Comparison of ENCODE assay signal across 31 mouse cellular contexts in genomic region chr9:49385301-49385700, GRCm38 (mm10). TPM values are rescaled to one million over a fixed set of nuclear protein-coding genes. Genes with fewer than 3 reads are reported as not detected.
A peak's percentile ranks its signal among the peaks of the same experiment; 100 is the strongest.
DNase-seq lines count a peak whose midpoint lies in the region; ATAC-seq and TF ChIP-seq lines count a peak whose summit lies in the region.
"Had no signal": no experiment of that assay in that cellular context is flagged by ENCODE, and none has a peak within 500 bp of the region (broad histone marks: within the 10 kb centered on the region; RNA-seq: fewer than 3 reads in every experiment).

No protein-coding gene starts in this region.

- H3K4me2 ChIP-seq in heart, embryonic 16.5 days (ENCODE audit: low read depth, low read length): peak overlapping the region; percentile 40
- no peak overlapping the region for H3K4me2 ChIP-seq in forebrain, postnatal 0 days (ENCODE audit: low read depth)
- H3K4me2 ChIP-seq: hindbrain, embryonic 14.5 days; liver, embryonic 15.5 days; neural tube, embryonic 15.5 days; stomach, embryonic 15.5 days had no signal

- ATAC-seq in heart, embryonic 16.5 days (replicated peaks; ENCODE audit: extremely low read depth, insufficient read depth, low FRiP score): no peak
- no peak for ATAC-seq in forebrain, postnatal 0 days
- ATAC-seq: inflammation-experienced regulatory T-cells, adult 6 months; lung, postnatal 0 days; Patski had no signal

- 10% methylated on average over 7 of the region's 7 CpGs for WGBS in heart, embryonic 10.5 days
- 8% methylated on average over 7 of the region's 7 CpGs for WGBS in heart, embryonic 16.5 days
- WGBS in forebrain, postnatal 0 days: 57% methylated on average over 7 of the region's 7 CpGs

- no peak overlapping the region for H3K9ac ChIP-seq in heart, embryonic 16.5 days (ENCODE audit: low read length)
- no peak overlapping the region for H3K9ac ChIP-seq in forebrain, postnatal 0 days
- H3K9ac ChIP-seq: forebrain, embryonic 13.5 days; hindbrain, embryonic 14.5 days; liver, embryonic 15.5 days; neural tube, embryonic 15.5 days; stomach, embryonic 15.5 days had no signal

- H3K9me3 ChIP-seq in heart, embryonic 10.5 days: no peaks in the 10 kb centered on the region
- no peaks in the 10 kb centered on the region for H3K9me3 ChIP-seq in heart, embryonic 16.5 days (replicated peaks; ENCODE audit: control insufficient read depth, low read length)
- no peaks in the 10 kb centered on the region for H3K9me3 ChIP-seq in forebrain, postnatal 0 days (ENCODE audit: low read length)
- H3K9me3 ChIP-seq: forebrain, embryonic 13.5 days; G1E; limb, embryonic 10.5 days; liver, embryonic 15.5 days; neural tube, embryonic 15.5 days; stomach, embryonic 15.5 days had no signal

- intact Hi-C loops in heart, postnatal 25 days (cut with DNase I): no loop called here
- intact Hi-C loops in gastrocnemius, postnatal 14 days (cut with DNase I; ENCODE audit: low total_unique reads): no loop called here

- H3K27ac ChIP-seq in brown adipose tissue, adult 24 weeks (replicated peaks; ENCODE audit: low read depth, low read length): 0 out of 2 replicates have a peak overlapping the region, but pooled peaks have one; percentile 2
- peak overlapping the region; percentile 59 for H3K27ac ChIP-seq in heart, embryonic 10.5 days
- H3K27ac ChIP-seq in heart, embryonic 16.5 days (ENCODE audit: low read length): peak overlapping the region; percentile 40
- no peak overlapping the region for H3K27ac ChIP-seq in forebrain, postnatal 0 days (ENCODE audit: low read depth, low read length)
- H3K27ac ChIP-seq: forebrain, embryonic 13.5 days; hindbrain, embryonic 14.5 days; layer of hippocampus, adult 2 months; limb, embryonic 10.5 days; liver, embryonic 15.5 days; macrophage; neural tube, embryonic 15.5 days; stomach, embryonic 15.5 days had no signal

- H3K36me3 ChIP-seq in heart, embryonic 10.5 days: no peaks in the 10 kb centered on the region
- no peaks in the 10 kb centered on the region for H3K36me3 ChIP-seq in heart, embryonic 16.5 days (ENCODE audit: control insufficient read depth, insufficient read depth)
- no peaks in the 10 kb centered on the region for H3K36me3 ChIP-seq in forebrain, postnatal 0 days (ENCODE audit: insufficient read depth)
- H3K36me3 ChIP-seq: G1E; limb, embryonic 10.5 days; liver, embryonic 15.5 days; neural tube, embryonic 15.5 days; stomach, embryonic 15.5 days had no signal

- TF ChIP-seq CTCF in forebrain, postnatal 0 days (IDR thresholded peaks at IDR 0.05; ENCODE audit: low read depth): no peak

- 0 out of 2 replicates have a peak, but pooled peaks cover 7% of the 10 kb centered on the region for H3K27me3 ChIP-seq in heart, embryonic 10.5 days (ENCODE audit: insufficient read depth, poor library complexity, severe bottlenecking)
- H3K27me3 ChIP-seq in heart, embryonic 16.5 days (ENCODE audit: control insufficient read depth, insufficient read depth, low read length): no peaks in the 10 kb centered on the region
- no peaks in the 10 kb centered on the region for H3K27me3 ChIP-seq in forebrain, postnatal 0 days (ENCODE audit: insufficient read depth, low read length)
- H3K27me3 ChIP-seq: forebrain, embryonic 13.5 days; liver, embryonic 15.5 days; neural tube, embryonic 15.5 days; stomach, embryonic 15.5 days had no signal

- no peak overlapping the region for H3K4me3 ChIP-seq in brown adipose tissue, adult 24 weeks (ENCODE audit: insufficient read depth, low read depth, low read length)
- no peak overlapping the region for H3K4me3 ChIP-seq in heart, embryonic 10.5 days
- H3K4me3 ChIP-seq in heart, embryonic 16.5 days (ENCODE audit: low read length): no peak overlapping the region
- H3K4me3 ChIP-seq in forebrain, postnatal 0 days (ENCODE audit: low read depth, low read length): no peak overlapping the region
- H3K4me3 ChIP-seq: forebrain, embryonic 13.5 days; layer of hippocampus, adult 2 months; limb, embryonic 10.5 days; liver, embryonic 15.5 days; neural tube, embryonic 15.5 days; stomach, embryonic 15.5 days had no signal

- peak; percentile 88 for DNase-seq in heart, adult 11 months
- no peak for DNase-seq in heart, postnatal 25 days (ENCODE audit: low spot score)
- DNase-seq in heart, embryonic 10.5 days (ENCODE audit: low spot score): no peak
- no peak for DNase-seq in lung, adult 18-20 months
- no peak for DNase-seq in forebrain, postnatal 0 days
- no peak for DNase-seq in gastrocnemius, postnatal 14 days
- DNase-seq: cerebellum, adult 8-10 months; gastrocnemius, postnatal 10 days; kidney, adult 18-20 months; kidney, postnatal 10 days; liver; right cerebral cortex, adult 18-20 months; thymus, adult 2 months had no signal

- no peaks in the 10 kb centered on the region for H3K4me1 ChIP-seq in brown adipose tissue, adult 24 weeks (ENCODE audit: control insufficient read depth, insufficient read depth, insufficient read length, low read length)
- H3K4me1 ChIP-seq in heart, embryonic 10.5 days: peaks cover 12% of the 10 kb centered on the region
- H3K4me1 ChIP-seq in heart, embryonic 16.5 days (ENCODE audit: control insufficient read depth, insufficient read depth, low read length): peaks cover 9% of the 10 kb centered on the region
- 0 out of 2 replicates have a peak, but pooled peaks cover 2% of the 10 kb centered on the region for H3K4me1 ChIP-seq in forebrain, postnatal 0 days (ENCODE audit: insufficient read depth)
- H3K4me1 ChIP-seq: liver, embryonic 15.5 days; neural tube, embryonic 15.5 days; stomach, embryonic 15.5 days had no signal

RNA-seq across cellular contexts. Expression of gene Ankk1, which starts 41.5 kb away (rescaled TPM):
- not detected for total RNA-seq in heart, postnatal 25 days (2021)
- not detected in 2 replicates for polyA plus RNA-seq in brown adipose tissue, adult 24 weeks (2012; ENCODE audit: insufficient read depth, insufficient read length, missing spikeins)
- 0.10 TPM in 1 of 2 replicates, not detected in the other for polyA plus RNA-seq in heart, embryonic 10.5 days (2016; fragmentation: Nextera tagmentation; extraction: Ambion mirVana)
- not detected in 2 replicates for polyA plus RNA-seq in heart, embryonic 16.5 days (2015; fragmentation: Nextera tagmentation; extraction: Ambion mirVana)
- not detected in 2 replicates for total RNA-seq in forebrain, postnatal 0 days (2014; rRNA removed)
- polyA plus RNA-seq in forebrain, postnatal 0 days (2015; fragmentation: Nextera tagmentation; extraction: Ambion mirVana): not detected in 2 replicates
- not detected for total RNA-seq in gastrocnemius, postnatal 14 days (2021)
- total RNA-seq: adrenal gland, adult 18-20 months; gastrocnemius, postnatal 10 days; heart, postnatal 36 days; layer of hippocampus, adult 2 months; layer of hippocampus, postnatal 25 days had no signal
- polyA plus RNA-seq: embryonic facial prominence, embryonic 14.5 days; forebrain, embryonic 13.5 days; G1E; hindbrain, embryonic 14.5 days; inflammation-experienced regulatory T-cells, adult 6 months; limb, embryonic 10.5 days; liver, embryonic 15.5 days; macrophage; neural tube, embryonic 15.5 days had no signal

RNA-seq across cellular contexts. Expression of gene Drd2, which starts 44.9 kb away (rescaled TPM):
- total RNA-seq in heart, postnatal 25 days (2021): 1 to 10 TPM; 1.0 to 1.4 TPM
- not detected in 2 replicates for polyA plus RNA-seq in brown adipose tissue, adult 24 weeks (2012; ENCODE audit: insufficient read depth, insufficient read length, missing spikeins)
- 0.05 TPM in 1 of 2 replicates, not detected in the other for polyA plus RNA-seq in heart, embryonic 10.5 days (2016; fragmentation: Nextera tagmentation; extraction: Ambion mirVana)
- polyA plus RNA-seq in heart, embryonic 16.5 days (2015; fragmentation: Nextera tagmentation; extraction: Ambion mirVana): 0.11 TPM in 2 replicates
- total RNA-seq in forebrain, postnatal 0 days (2014; rRNA removed): 7.4 and 10.0 TPM in 2 replicates
- 4.9 and 6.3 TPM in 2 replicates for polyA plus RNA-seq in forebrain, postnatal 0 days (2015; fragmentation: Nextera tagmentation; extraction: Ambion mirVana)
- not detected for total RNA-seq in gastrocnemius, postnatal 14 days (2021)
- total RNA-seq: gastrocnemius, postnatal 10 days had no signal
- polyA plus RNA-seq: G1E; inflammation-experienced regulatory T-cells, adult 6 months; limb, embryonic 10.5 days; liver, embryonic 15.5 days; macrophage; Patski had no signal
